Mouse (Mus musculus): ENCODE results near the gene Ttll3.

Ttll3 gene

DNA sequence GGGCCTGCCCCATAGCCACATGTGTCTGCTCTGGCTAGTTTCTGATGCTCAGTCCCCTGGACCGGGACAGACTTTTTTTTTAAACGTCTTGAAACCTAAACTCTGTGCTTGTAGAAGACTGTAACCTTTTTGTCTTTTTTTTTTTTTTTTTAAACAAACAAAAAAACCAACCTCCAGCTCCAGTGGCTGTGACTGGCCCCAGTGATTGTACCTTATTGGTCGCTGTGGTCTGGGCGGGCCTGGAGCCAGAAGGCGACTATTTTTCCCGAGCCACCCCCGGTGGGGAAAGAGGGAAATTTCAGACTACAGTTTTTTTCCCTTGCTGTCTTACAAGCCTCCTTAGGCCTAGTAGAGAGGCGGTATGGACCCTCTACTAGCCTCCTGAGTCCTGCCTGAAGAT lies at the start of gene Ttll3:
Ttll3 (plus strand) TSS at position 301 of the 400 bp plus-strand sequence.
- in situ Hi-C loops (cut with MboI; ENCODE audit: unreplicated experiment in 2 of 2), result loop anchor here in 1 of 2 experiments (10.0 kb wide), 1 partner anchor 344 kb away; the partner anchor contains the start of gene Thumpd3

DNA sequence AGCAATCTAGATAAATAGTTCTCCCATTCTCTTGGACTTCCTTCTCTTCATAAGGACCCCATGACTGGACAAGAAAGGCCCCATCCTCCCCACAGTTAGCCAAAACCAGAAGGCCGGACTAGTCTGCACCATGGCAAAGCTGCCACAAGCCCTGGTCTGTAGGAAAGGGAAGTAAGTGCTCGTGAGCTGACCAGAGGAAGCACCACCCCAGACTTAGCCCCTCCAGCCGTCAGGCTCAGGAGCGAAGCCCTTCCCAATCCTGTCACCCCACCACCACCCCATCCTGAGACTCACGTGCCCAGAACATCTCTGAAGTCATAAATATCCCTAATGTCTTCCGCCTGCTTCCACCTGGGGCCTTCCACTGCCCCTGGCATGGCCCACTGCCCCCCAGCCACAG lies 47.5 kb upstream of the Ttll3 start:
- in situ Hi-C loops (cut with MboI; ENCODE audit: unreplicated experiment in 2 of 2), result loop anchor here in 1 of 2 experiments (25.0 kb wide), 1 partner anchor 629 kb away; no protein-coding TSS in a partner anchor

DNA sequence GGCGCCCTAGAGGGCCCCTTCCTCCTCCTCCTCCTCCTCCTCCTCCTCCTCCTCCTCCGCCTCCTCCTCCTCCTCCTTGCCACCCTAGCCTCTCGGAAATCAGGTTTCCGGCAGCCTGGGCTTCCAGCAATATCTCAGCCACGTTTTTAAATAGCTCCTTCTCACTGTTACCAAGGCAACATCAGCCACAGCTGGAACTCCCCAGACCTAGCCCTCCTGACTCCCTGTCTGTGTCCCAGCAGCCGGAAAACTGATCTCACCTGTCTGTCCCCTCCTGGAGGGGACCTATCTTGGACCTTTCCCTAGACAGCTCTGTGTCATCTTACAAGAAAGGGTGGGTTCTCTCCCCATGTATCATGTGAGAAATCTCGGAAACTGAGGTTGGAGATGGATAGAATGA lies 46.8 kb upstream of the Ttll3 start:
- in situ Hi-C loops (cut with MboI; ENCODE audit: unreplicated experiment in 2 of 2), result loop anchor here in 1 of 2 experiments (25.0 kb wide), 1 partner anchor 630 kb away; no protein-coding TSS in a partner anchor

- in situ Hi-C loops (cut with MboI; ENCODE audit: unreplicated experiment in 2 of 2), result loop anchor here in 1 of 2 experiments (25.0 kb wide), 1 partner anchor 631 kb away; no protein-coding TSS in a partner anchor
Measured at GRCm38 (mm10) chr6:113343177-113344092, 45.6 kb upstream of the Ttll3 start, which contains the start of gene Camk1. Gene Camk1 (minus strand): TSS chr6:113343984.

- in situ Hi-C loops (cut with MboI; ENCODE audit: unreplicated experiment in 2 of 2), result loop anchor here in 1 of 2 experiments (25.0 kb wide), 1 partner anchor 632 kb away; no protein-coding TSS in a partner anchor
Measured at GRCm38 (mm10) chr6:113344321-113344720, 44.7 kb upstream of the Ttll3 start.

- in situ Hi-C loops (cut with MboI; ENCODE audit: unreplicated experiment in 2 of 2), result loop anchor here in 1 of 2 experiments (25.0 kb wide), 1 partner anchor 635 kb away; no protein-coding TSS in a partner anchor
Measured at GRCm38 (mm10) chr6:113346897-113347296, 42.2 kb upstream of the Ttll3 start.

DNA sequence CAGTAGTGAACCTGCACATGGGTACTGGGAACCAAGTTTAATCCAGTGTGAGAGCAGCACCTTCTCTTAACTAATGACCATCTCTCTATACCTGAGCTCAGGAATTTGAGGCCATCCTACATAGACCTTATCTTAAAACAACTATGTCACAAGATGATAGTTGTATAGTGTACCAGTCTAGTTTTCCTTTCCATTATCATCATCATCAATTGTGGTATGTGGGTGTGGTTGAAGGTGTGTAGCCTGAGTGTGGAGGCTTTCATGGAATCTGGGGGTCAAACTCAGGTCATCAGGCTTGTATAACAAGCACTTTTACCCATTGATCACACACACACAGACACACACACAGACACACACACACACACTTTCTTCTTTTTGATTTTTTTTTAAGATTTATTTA lies 38.5 kb upstream of the Ttll3 start:
- in situ Hi-C loops (cut with MboI; ENCODE audit: unreplicated experiment in 2 of 2), result no loop called here

- in situ Hi-C loops (cut with MboI; ENCODE audit: unreplicated experiment in 2 of 2), result no loop called here
Measured at GRCm38 (mm10) chr6:113351161-113351560, 37.9 kb upstream of the Ttll3 start.

DNA sequence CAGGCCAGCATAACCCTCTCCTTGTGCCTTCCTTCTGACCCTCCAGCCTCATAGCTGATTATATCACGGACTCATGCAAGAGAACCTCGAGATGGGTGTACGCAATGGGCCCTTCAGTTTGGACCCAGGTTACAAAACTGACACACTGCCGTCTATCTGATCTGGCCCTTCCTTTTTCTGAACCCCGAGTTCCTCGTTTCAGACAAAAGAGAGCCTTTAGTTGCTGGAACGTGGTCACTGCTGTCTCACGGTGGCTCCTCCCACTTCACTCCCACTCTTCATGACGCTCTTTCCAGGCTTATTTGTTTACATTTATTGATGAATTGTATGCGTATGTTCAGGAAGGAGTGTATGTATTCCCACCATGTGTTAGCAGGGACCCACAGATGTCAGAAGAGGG lies 37.4 kb upstream of the Ttll3 start:
- in situ Hi-C loops (cut with MboI; ENCODE audit: unreplicated experiment in 2 of 2), result no loop called here

DNA sequence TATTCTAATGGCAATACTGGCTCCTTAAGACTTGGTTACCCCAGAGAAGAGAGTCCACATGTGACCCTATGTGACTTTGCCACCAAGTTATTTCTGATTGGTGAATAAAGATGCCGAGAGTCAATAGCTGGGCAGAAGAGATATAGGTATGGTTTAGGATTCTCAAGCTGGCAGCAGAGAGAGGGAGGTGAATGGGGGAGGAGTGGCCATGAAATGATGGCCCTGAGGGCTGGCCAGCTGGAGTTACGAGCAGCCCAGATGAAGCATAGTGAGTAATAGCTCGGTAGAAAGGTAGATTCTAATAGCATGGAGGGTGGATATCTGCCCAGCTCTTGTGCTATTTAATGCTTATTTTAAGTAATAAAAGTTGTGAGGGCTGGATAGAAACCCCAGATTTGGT lies 36.2 kb upstream of the Ttll3 start:
- in situ Hi-C loops (cut with MboI; ENCODE audit: unreplicated experiment in 2 of 2), result no loop called here

GRCm38 (mm10) chr6:113353696-113354095 lies 35.4 kb upstream of the Ttll3 start:
- in situ Hi-C loops (cut with MboI; ENCODE audit: unreplicated experiment in 2 of 2), result no loop called here

DNA sequence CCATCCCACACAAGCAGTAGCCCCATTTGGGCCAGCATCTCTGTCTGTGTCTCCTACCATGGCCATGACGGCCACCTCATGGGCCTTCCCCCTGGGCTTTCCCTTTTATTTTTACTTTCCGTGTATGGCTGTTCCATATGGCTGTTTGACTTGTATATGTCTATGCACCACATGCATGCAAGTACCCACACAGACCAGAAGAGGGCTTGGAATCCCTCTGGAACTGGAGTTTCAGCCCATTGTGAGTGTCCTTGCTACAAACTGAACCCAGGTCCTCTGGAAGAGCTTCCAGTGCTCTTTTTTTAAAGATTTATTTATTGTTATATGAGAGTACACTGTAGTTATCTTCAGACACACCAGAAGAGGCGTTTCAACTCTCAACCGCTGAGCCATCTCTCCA lies 27.6 kb upstream of the Ttll3 start:
- in situ Hi-C loops (cut with MboI; ENCODE audit: unreplicated experiment in 2 of 2), result no loop called here

GRCm38 (mm10) chr6:113362241-113362640 lies 26.8 kb upstream of the Ttll3 start:
- in situ Hi-C loops (cut with MboI; ENCODE audit: unreplicated experiment in 2 of 2), result no loop called here

DNA sequence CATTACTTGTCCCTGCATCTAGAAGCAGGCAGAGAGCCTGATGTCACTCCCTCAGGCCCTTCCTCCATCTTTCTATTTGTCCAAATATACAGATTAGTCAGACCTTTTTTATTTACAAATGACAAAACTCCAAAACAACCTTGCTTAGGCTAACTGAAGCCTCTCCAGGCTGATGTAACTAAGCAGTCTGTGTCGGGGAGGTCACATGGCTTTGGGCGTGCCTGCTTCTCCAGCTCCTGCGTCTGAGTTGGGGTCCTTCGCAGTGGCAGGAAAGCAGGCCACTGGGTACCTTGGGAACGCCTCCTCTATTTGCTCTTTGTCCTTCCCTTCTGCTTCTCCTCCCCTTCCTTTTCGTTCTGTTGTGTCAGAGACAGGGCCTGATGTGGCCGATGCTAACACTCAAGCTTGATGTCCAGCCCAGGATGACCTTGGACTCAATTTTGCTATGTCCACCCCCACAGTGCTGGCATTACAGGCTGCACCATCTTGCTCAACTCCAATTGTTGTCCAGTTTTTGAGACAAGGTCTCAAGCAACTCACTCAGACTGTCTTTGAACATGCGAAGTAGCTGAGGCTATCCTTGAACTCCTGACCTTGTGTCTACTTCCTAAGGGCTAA lies 24.4 kb upstream of the Ttll3 start:
- in situ Hi-C loops (cut with MboI; ENCODE audit: unreplicated experiment in 2 of 2), result no loop called here

- in situ Hi-C loops (cut with MboI; ENCODE audit: unreplicated experiment in 2 of 2), result no loop called here
Measured at GRCm38 (mm10) chr6:113366639-113367038, 22.4 kb upstream of the Ttll3 start.

GRCm38 (mm10) chr6:113367574-113367973 lies 21.5 kb upstream of the Ttll3 start:
- in situ Hi-C loops (cut with MboI; ENCODE audit: unreplicated experiment in 2 of 2), result no loop called here

GRCm38 (mm10) chr6:113368124-113368523 lies 20.9 kb upstream of the Ttll3 start:
- in situ Hi-C loops (cut with MboI; ENCODE audit: unreplicated experiment in 2 of 2), result no loop called here

DNA sequence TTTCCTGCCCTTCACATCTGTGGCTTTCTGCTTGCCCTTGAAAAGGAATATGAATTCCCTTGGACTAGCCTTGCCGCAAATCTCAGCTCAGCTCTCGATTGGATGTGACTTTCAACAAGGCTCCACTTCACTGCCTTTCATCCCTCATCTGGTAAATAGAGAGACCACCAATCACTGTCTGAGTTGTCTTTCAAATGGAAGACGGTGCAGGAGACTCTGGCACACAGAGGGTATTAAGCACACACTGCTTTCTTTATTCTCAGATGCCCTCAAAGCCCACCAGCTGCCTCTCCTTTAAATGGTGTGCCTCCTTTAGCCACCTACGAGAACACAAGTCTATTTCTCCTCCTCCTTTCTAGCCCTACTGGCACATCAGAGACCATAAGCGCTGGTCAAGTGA lies 20.5 kb upstream of the Ttll3 start:
- in situ Hi-C loops (cut with MboI; ENCODE audit: unreplicated experiment in 2 of 2), result no loop called here

GRCm38 (mm10) chr6:113370194-113370929 lies 18.7 kb upstream of the Ttll3 start:
- in situ Hi-C loops (cut with MboI; ENCODE audit: unreplicated experiment in 2 of 2), result no loop called here

DNA sequence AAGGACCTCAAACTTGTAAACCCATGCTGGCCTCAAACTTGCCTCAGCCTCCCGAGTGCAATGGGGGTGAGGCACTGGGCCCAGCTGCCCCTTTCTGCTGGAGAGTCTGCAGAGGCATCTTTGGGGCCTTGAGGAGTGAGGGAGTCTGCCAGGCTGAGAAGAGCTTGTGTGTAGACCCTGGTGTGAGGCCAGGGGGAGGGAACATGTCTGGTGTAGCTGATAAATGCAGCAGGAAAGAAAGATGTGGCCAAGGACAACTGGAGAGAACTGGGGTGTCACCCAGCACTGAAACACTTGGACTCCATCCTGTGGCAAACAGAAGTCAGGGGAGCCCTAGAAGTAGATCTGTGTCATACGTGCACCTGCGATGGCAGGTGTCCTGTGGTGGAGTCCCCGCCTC lies 15.6 kb upstream of the Ttll3 start:
- in situ Hi-C loops (cut with MboI; ENCODE audit: unreplicated experiment in 2 of 2), result no loop called here

DNA sequence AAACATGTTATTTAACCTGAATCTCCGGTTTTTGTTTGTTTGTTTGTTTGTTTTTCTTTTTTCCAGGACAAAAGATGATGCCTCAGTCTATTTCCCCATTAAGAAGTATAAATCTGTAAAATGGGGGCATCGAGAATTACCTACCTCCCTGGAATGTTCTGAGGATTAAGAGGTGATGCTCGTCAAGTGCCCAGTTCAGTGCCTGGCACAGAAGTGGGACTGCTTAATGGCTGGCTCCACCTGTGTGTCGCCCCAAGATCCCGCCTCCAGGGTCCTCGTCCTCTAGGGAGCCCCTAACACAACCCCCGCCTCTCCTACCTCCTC lies 11.9 kb upstream of the Ttll3 start:
- in situ Hi-C loops (cut with MboI; ENCODE audit: unreplicated experiment in 2 of 2), result loop anchor here (5.0 kb wide), 1 partner anchor 50 kb away; the partner anchor contains the start of gene Ogg1 (in 2 of the 2)
